Mouse (Mus musculus): ENCODE measurements around the gene Nek1. TPM values are rescaled to one million over a fixed set of nuclear protein-coding genes. Genes with fewer than 3 reads are reported as not detected.

Gene Nek1
- 1 to 10 TPM; 7.8 to 9.2 TPM for total RNA-seq (2023)

DNA sequence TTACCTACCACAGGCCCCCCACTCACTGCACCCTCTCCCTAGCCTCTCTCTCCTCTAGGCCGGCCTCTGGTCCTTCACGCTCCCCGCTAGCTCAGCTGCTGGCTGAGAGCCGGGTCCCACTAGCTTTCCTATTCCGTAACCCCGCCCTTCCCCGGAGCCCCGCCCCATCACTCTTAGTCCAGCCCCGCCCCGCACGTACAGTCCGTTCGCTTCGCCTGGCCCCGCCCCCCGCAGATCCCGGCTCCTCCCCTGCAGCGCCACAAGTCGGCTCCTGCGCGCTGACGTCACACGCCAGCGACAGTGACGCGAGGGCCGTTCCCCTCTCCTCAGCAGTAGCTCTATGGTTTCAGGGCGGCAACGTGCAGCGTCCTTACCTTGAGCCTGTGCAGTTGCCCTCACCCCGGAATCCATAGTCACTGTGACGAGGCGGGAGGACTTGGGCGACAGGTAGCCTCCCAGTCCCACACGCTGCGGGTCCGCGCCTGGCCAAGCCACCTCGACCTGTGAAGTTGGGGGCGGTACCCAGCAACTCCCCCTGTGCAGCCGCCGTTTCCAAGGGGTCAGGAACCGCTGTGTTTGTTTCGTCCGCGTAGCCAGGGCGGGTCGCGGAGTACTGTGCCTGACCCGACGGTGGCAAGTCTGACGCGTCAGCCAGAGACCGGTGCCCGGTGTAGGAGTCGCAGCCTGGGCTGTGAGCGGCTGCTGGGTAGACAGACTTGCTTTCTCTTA, at the start of gene Nek1:
Gene Nek1 (plus strand): TSS at position 286 of the 729 bp plus-strand sequence.

GRCm38 (mm10) chr8:60982701-60983687, 10.0 kb upstream of the Nek1 start, which contains the start of gene Clcn3:
TSS of gene Clcn3 (minus strand) at chr8:60983300.

Other genes with a start within 250 kb of the Nek1 start
- gene Hpf1, start 102.8 kb upstream of the Nek1 start, total RNA-seq (2023), result 10 to 100 TPM; 32.0 to 35.1 TPM
- gene Clcn3, start 9.9 kb upstream of the Nek1 start, total RNA-seq (2023), result 10 to 100 TPM; 59.5 to 63.9 TPM
- 1 to 10 TPM; 5.3 to 6.1 TPM for gene Sh3rf1, start 230.7 kb downstream of the Nek1 start, total RNA-seq (2023)